Mouse (Mus musculus): Measurements from ENCODE around the gene Gm49337.

Gene Gm49337

GRCm38 (mm10) chr4:116322127-116322526, 148.9 kb downstream of the Gm49337 start:
- POLR2A ChIA-PET, result no interaction called here

GRCm38 (mm10) chr4:116329256-116329655, 156.1 kb downstream of the Gm49337 start:
- POLR2A ChIA-PET, result interaction anchor here in 1 of 4 experiments (0.6 kb wide), 1 partner anchor 11 kb away, joined by 4 read pairs; no protein-coding TSS in a partner anchor
- CTCF ChIA-PET, result no interaction called here

More at GRCm38 (mm10) chr4:116322127-116322526, 148.9 kb downstream of the Gm49337 start:
- CTCF ChIA-PET, result interaction anchor here in 1 of 4 experiments (0.6 kb wide), 1 partner anchor 214 kb away, joined by 3 read pairs; no protein-coding TSS in a partner anchor

GRCm38 (mm10) chr4:116336294-116336693, 163.1 kb downstream of the Gm49337 start:
- ChIA-PET CTCF (interaction anchor here in 2 of 4 experiments (0.6 kb wide), 2 partner anchors 214 to 221 kb away, joined by 3 to 6 read pairs; partner anchors contain the start of gene Gpbp1l1 (in 1 of the 2)), POLR2A (interaction anchor here in 2 of 4 experiments (0.8 to 1.9 kb wide), 6 partner anchors 11 to 171 kb away, joined by 3 to 10 read pairs (median 4); partner anchors contain the start of gene Ipp (in 1 of the 2))

- CTCF ChIA-PET, result interaction anchor here in 3 of 4 experiments (0.5 to 1.8 kb wide), 4 partner anchors 16 to 94 kb away, joined by 3 to 6 read pairs (median 3); no protein-coding TSS in a partner anchor
- POLR2A ChIA-PET, result interaction anchor here in 1 of 4 experiments (1.1 kb wide), 1 partner anchor 288 kb away, joined by 3 read pairs; the partner anchor contains the start of gene Nsun4
These were observed 168.9 kb downstream of the Gm49337 start for GRCm38 (mm10) chr4:116342119-116342518.

All from embryonic stem cell, embryonic (primary cell).